Mouse (Mus musculus): Measurements from ENCODE around the gene Nudt4.

DNA sequence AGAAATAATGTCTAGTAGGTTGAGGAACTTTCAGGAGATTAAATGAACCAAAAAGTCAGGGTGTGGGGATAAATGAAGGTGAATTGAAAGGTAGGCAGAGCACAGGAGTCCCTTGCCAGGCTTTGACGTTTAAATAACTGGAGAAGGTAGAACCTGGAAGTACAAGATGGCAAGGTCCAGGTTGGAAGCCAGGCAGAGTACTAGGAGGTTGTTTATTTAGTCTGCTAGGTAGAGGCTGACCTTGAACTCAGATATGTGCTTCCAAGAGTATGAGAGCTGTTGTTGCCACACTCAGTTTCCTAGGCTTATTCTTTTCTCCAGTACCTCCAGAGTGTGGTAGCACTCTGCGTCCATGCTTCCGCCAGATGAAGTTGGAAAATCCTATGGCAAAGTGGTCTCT, 24.1 kb downstream of the Nudt4 start:
- no peak for TF ChIP-seq CHD2 (IDR thresholded peaks at IDR 0.05; ENCODE audit: low read depth, low read length)
- TF ChIP-seq ZNF384 (IDR thresholded peaks at IDR 0.05; ENCODE audit: low read depth, low read length): no peak
- no peak for TF ChIP-seq HCFC1 (IDR thresholded peaks at IDR 0.05; ENCODE audit: borderline replicate concordance, insufficient read depth, low read length)
- TF ChIP-seq MAFK (IDR thresholded peaks at IDR 0.05; ENCODE audit: insufficient read depth, low read depth, low read length): no peak
- TF ChIP-seq ZC3H11A (IDR thresholded peaks at IDR 0.05; ENCODE audit: borderline replicate concordance, low read depth, low read length): no peak
